Mouse (Mus musculus) kidney, embryonic 16.5 days (tissue): ENCODE results near the gene Ptgr1. TPM values are rescaled to one million over a fixed set of nuclear protein-coding genes. Genes with fewer than 3 reads are reported as not detected.

ENCODE experiments used
- ATAC-seq: fragments of 200-750 bp; cut with Nextera tagmentation; 2 replicates; pipeline ENCODE4 v1.8.0; 2017; ENCODE audit warnings: moderate TSS enrichment; ENCODE audit not compliant: low FRiP score, low TSS enrichment
- H3K27ac ChIP-seq: fragments of 300-500 bp; sonication (generic); 2 replicates; pipeline ENCODE4 v1.5.1; 2014; ENCODE audit warnings: low read length
- H3K27me3 ChIP-seq: fragments of 300-500 bp; sonication (generic); 2 replicates; pipeline ENCODE4 v1.6.1; 2014; ENCODE audit warnings: low read length, control low read depth, mixed read lengths; ENCODE audit not compliant: insufficient read depth
- H3K36me3 ChIP-seq: fragments of 300-500 bp; sonication (generic); 2 replicates; pipeline ENCODE4 v1.6.1; 2014; ENCODE audit warnings: low read length, control low read depth, mixed read lengths; ENCODE audit not compliant: insufficient read depth
- H3K4me1 ChIP-seq: fragments of 300-500 bp; sonication (generic); 2 replicates; pipeline ENCODE4 v1.6.1; 2014; ENCODE audit warnings: low read length, control low read depth, mixed read lengths; ENCODE audit not compliant: insufficient read depth
- H3K4me2 ChIP-seq: fragments of 300-500 bp; sonication (generic); replicated peaks from 2 replicates; pipeline ENCODE4 v1.6.1; 2014; ENCODE audit warnings: low read depth, low read length
- H3K4me3 ChIP-seq: fragments of 300-500 bp; sonication (generic); 2 replicates; pipeline ENCODE4 v1.5.1; 2014; ENCODE audit warnings: mild to moderate bottlenecking, low read length
- H3K9ac ChIP-seq: fragments of 300-500 bp; sonication (generic); replicated peaks from 2 replicates; pipeline ENCODE4 v1.6.1; 2014; ENCODE audit warnings: low read length
- H3K9me3 ChIP-seq: fragments of 300-500 bp; sonication (generic); 2 replicates; pipeline ENCODE4 v1.6.1; 2016; ENCODE audit warnings: low read length, control low read depth
- WGBS: fragments of 180-500 bp; shearing (Covaris S2); extraction: QIAGEN DNeasy Blood & Tissue Kit; methylation state at CpG from one replicate; pipeline ENCODE4 v1.1.7; 2014; 5-methylcytosine and 5-hydroxymethylcytosine counted together
- polyA plus RNA-seq: library from polyadenylated mRNA; unstranded; fragments of >200 nt; fragmentation: Nextera tagmentation; extraction: Ambion mirVana; gene quantifications from 2 replicates; pipeline ENCODE4 v1.2.1, GENCODE M21; 2015

Ptgr1 gene
- polyA plus RNA-seq, 1 experiment from 2014 or later: 29.6 TPM

DNA sequence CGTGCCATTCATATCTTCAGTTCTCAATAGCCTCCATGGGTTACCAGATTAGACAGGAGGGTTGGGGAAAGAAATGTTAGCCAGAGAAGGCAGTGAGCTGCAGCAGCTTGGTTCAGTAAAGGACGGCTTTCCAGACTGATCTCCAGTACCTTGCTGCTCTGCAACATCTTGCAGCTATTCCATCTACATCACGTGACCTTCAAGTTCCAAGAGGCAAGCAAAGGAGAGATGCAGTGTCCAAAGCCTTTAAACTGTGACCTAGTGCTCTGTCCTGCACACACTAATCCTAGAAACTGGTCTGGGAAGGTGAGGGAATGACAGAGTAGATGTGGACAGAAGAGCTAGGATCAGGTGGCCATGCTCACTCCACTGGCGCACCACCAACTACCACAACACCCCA is 23.6 kb downstream of the Ptgr1 start:
- Histone ChIP-seq H3K27ac (no peak overlapping the region), H3K4me1 (no peaks in the 10 kb centered on the region), H3K27me3 (no peaks in the 10 kb centered on the region), H3K36me3 (no peaks in the 10 kb centered on the region), H3K4me3 (no peak overlapping the region), H3K4me2 (no peak overlapping the region), H3K9ac (no peak overlapping the region), H3K9me3 (no peaks in the 10 kb centered on the region)
- WGBS: 91% methylated on average over 4 of the region's 4 CpGs
- no peak for ATAC-seq

DNA sequence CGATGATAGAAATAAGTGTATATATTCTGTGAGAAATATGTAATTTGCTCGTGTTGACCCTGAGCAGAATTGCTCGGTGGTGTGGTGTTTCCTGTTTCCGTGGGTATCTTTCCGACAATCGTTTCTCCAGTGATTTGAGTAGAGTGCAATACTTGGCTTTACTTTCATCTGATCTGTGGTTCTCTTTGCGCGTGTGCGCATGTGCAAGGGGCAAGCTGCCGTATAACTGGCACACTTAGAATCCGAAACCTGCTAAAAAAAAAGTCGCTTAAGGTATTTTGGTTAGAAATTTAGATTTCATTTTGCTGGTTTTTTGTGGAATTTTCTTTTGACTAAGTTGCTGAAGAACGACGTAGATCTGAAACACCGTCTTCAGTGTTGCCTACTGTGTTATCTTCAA is 25.2 kb downstream of the Ptgr1 start:
- Histone ChIP-seq H3K9me3 (no peaks in the 10 kb centered on the region), H3K9ac (no peak overlapping the region), H3K4me2 (no peak overlapping the region), H3K36me3 (no peaks in the 10 kb centered on the region), H3K4me3 (no peak overlapping the region), H3K4me1 (no peaks in the 10 kb centered on the region), H3K27me3 (no peaks in the 10 kb centered on the region), H3K27ac (no peak overlapping the region)
- 93% methylated on average over 15 of the region's 15 CpGs for WGBS
- ATAC-seq: no peak

DNA sequence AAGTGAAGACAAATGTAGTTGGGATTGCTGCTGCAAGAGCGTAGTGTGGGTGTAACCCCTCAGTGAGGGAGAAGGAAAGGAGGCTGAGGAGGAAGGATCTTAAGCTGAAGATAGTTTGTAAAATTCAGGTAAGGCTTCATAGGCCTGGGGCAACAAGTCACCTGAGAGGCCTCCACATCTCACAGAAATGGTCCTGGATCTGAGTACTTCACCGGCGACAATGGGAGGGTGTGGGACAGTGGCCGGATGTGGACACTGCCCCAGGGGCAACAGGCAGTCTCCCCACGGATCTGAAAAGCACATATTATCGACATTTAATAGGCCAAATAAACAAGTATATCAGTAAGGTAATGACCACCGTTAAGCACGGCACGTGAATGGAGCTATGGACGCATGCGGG is 34.3 kb downstream of the Ptgr1 start:
- Histone ChIP-seq H3K27ac (no peak overlapping the region), H3K27me3 (no peaks in the 10 kb centered on the region), H3K9ac (no peak overlapping the region), H3K36me3 (no peaks in the 10 kb centered on the region), H3K4me1 (no peaks in the 10 kb centered on the region), H3K4me3 (no peak overlapping the region), H3K4me2 (no peak overlapping the region), H3K9me3 (no peaks in the 10 kb centered on the region)
- 88% methylated on average over 11 of the region's 11 CpGs for WGBS
- no peak for ATAC-seq

DNA sequence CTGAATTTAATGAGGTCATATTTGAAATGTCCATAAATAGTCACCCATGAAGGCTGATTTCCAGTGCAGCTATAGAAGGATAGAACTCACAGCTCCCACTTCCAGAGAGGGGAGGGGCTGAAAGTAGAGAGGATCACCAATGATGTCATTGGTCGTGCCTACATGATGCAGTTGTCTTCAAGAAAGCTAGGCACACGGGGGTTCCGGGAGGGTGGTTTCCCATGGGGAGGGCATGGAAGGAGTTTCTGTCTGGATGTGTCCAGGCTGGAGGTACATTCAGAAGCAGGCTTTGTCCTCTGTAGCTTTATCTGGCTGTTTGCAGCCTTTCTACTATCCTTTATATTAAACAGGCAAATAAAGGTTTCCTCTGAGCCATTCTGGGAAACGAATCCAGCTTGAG is 38.5 kb downstream of the Ptgr1 start:
- 79% methylated on average over 4 of the region's 4 CpGs for WGBS
- Histone ChIP-seq H3K27ac (no peak overlapping the region), H3K27me3 (no peaks in the 10 kb centered on the region), H3K9ac (no peak overlapping the region), H3K4me3 (no peak overlapping the region), H3K4me2 (no peak overlapping the region), H3K4me1 (peaks cover 8% of the 10 kb centered on the region), H3K36me3 (no peaks in the 10 kb centered on the region), H3K9me3 (no peaks in the 10 kb centered on the region)
- no peak for ATAC-seq

DNA sequence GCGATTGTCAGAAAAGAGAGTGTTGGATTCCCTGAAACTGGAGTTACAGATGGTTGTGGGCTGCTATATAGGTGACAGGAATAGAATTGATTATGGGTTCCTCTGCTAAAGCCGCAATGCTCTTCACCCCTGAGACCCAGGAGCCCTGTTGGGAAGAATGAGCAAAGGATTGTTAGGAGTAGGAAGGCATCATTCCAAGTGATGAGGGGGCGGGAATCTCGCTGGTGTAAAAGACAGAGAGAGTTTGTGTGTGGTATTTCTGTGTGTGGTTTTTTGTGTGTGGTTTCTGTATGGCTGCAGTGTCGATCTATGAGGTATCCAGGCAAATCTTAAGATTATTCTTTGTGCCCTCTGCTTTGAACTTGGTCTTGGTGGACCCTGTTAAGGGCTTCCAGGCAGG is 42.2 kb downstream of the Ptgr1 start:
- no peaks in the 10 kb centered on the region for H3K36me3 ChIP-seq
- no peak overlapping the region for H3K4me3 ChIP-seq
- H3K27me3 ChIP-seq: no peaks in the 10 kb centered on the region
- no peak for ATAC-seq
- H3K9me3 ChIP-seq: no peaks in the 10 kb centered on the region
- H3K9ac ChIP-seq: no peak overlapping the region
- H3K4me1 ChIP-seq: peaks cover 8% of the 10 kb centered on the region
- WGBS: 54% methylated on average over 5 of the region's 5 CpGs
- H3K4me2 ChIP-seq: no peak overlapping the region
- H3K27ac ChIP-seq: no peak overlapping the region

DNA sequence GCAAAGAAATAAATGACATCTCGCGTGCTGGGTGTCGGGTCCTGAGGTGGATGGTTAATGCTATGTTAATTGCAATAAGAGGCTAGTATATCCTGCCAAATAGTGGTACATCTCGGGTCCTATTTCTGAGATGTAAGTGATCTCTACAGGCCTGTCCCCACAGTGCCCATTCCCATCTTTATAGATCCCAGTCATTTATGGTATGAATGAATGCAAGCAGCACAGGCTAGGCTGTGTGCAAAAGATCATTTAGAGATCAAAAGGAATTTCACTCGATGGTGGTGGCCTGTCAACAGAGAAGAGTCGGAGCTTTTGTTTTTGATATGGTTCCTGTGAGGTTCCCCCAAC is 42.7 kb downstream of the Ptgr1 start:
- Histone ChIP-seq H3K4me3 (peak overlapping the region; percentile 74), H3K27me3 (no peaks in the 10 kb centered on the region), H3K27ac (no peak overlapping the region), H3K4me1 (peaks cover 8% of the 10 kb centered on the region), H3K4me2 (peak overlapping the region; percentile 83), H3K9ac (peak overlapping the region; percentile 71; the same call in 1 of the 2 replicates), H3K36me3 (no peaks in the 10 kb centered on the region), H3K9me3 (no peaks in the 10 kb centered on the region)
- ATAC-seq: peak; percentile 57; the same call in 1 of the 2 replicates
- 13% methylated on average over 6 of the region's 6 CpGs for WGBS

DNA sequence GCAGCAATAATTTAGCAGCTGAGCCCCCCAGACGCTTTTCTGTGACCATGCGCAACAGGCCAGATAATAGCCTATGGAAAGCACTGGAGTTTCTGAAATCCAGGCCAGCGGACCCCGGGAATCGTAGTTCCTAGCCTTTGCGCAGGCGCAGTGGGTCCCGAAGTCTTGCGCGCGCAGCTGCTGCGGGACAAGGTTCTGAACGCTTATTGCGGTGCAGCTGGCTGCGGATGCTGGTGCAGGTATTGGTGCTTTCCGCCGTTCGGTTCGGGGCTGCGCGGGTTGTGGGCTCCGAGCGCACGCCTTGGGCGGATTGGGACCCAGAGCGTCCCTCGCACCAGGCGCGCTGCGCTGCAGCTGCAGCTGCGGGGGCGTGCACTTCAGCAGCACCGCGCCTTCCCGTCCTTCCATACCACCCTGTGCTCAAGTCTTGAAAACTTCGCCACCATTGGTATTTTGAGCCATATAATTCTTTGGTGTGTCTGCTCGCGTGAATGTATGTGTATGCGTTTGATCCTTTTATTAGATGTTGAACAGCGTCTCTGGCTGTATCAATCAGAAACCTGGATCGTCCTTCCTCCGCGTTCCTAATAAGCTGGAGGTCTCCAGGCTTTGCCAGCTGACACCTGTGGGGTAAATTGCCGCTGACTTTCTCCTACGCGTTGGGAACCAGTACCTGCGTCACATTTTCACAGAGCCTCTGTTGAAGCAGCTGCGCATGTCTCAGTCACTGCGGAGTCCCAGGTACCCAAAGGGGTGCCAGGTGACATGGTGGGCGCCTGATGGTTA is 43.3 kb downstream of the Ptgr1 start, which contains the start of gene Zkscan16:
Gene Zkscan16 (plus strand): TSS at position 209 of the 786 bp plus-strand sequence.
- Histone ChIP-seq H3K27me3 (no peaks in the 10 kb centered on the region), H3K9ac (peak within 1 kb of the TSS; percentile 71), H3K4me1 (peaks cover 8% of the 10 kb centered on the region), H3K4me3 (peak within 1 kb of the TSS; percentile 74), H3K4me2 (peak within 1 kb of the TSS; percentile 83), H3K36me3 (no peaks in the 10 kb centered on the region), H3K9me3 (no peaks in the 10 kb centered on the region), H3K27ac (no peak within 1 kb of the TSS)
- peak; percentile 86 for ATAC-seq
- under 1% methylated on average over 50 of the region's 50 CpGs for WGBS

DNA sequence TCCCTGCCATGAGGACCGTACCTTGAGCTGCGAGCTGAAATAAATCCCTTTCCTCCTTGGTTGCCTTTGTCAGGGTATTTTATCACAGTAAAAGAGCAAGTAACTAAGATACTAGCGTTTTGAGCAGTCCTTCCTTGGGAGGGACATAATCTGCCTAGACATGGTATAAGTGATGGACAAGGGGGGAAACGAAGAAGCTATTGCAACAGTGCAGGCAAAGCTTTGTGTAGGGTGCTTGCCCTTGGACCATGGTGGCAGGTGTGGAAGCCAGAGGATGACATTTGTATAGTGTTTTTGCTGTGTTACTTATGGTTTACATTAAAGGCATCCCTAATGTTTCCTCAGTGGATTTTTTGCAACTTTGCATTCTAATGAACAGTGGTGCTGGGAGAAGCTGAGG is 44.0 kb downstream of the Ptgr1 start:
- Histone ChIP-seq H3K36me3 (no peaks in the 10 kb centered on the region), H3K4me3 (peak overlapping the region; percentile 74), H3K9ac (peak overlapping the region; percentile 71), H3K27me3 (no peaks in the 10 kb centered on the region), H3K4me2 (peak overlapping the region; percentile 83), H3K27ac (no peak overlapping the region), H3K4me1 (peaks cover 8% of the 10 kb centered on the region), H3K9me3 (no peaks in the 10 kb centered on the region)
- 0 out of 2 replicates have a peak, but pooled peaks have one; percentile 28 for ATAC-seq
- 77% methylated on average over 4 of the region's 4 CpGs for WGBS

DNA sequence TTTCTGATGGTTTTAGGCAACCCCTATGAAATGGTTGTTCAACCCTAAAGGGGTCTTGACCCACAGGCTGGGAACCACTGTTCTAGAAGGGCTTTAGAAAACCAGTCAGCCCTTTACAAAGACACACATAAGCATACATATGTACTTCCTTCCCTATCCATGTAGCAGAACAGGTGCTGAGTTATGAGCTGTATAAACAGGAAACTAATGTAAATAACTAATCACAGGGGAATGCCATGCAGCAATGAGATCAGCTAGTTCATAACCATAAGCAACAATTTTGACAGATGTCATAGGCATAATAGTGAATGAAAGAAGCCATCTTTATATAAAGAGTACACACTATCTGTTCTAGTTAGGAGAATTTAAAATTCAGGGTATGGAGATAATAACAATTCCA is 45.3 kb downstream of the Ptgr1 start:
- H3K4me2 ChIP-seq: no peak overlapping the region
- no peak for ATAC-seq
- no peaks in the 10 kb centered on the region for H3K9me3 ChIP-seq
- H3K27me3 ChIP-seq: no peaks in the 10 kb centered on the region
- no peak overlapping the region for H3K4me3 ChIP-seq
- no peaks in the 10 kb centered on the region for H3K36me3 ChIP-seq
- H3K9ac ChIP-seq: no peak overlapping the region
- H3K4me1 ChIP-seq: peaks cover 8% of the 10 kb centered on the region
- H3K27ac ChIP-seq: no peak overlapping the region

DNA sequence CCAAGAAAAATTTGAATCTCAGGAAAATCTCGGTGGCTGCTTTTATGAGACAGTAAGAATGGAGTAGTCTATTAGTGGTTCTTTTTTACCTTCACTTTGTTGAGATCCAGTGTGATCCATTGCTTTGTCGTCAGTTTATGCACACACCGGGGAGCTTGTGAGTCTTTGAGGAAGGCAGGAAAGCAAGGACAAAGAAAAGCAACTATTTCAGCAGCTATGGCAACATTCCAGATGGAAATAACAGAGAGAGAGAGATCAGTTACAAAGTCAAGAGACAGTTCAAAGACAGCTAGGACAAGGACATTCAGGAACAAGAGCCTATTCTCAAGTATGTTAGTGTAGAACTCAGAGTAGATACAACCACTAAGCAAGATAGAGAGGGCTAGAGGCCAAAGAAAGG is 51.1 kb downstream of the Ptgr1 start:
- H3K9ac ChIP-seq: no peak overlapping the region
- no peak overlapping the region for H3K4me2 ChIP-seq
- WGBS: 63% methylated on average over 3 of the region's 3 CpGs
- H3K36me3 ChIP-seq: no peaks in the 10 kb centered on the region
- H3K9me3 ChIP-seq: 0 out of 2 replicates have a peak, but pooled peaks cover 6% of the 10 kb centered on the region
- no peak overlapping the region for H3K27ac ChIP-seq
- no peak overlapping the region for H3K4me3 ChIP-seq
- H3K4me1 ChIP-seq: peaks cover 5% of the 10 kb centered on the region; the same call in 1 of the 2 replicates
- H3K27me3 ChIP-seq: no peaks in the 10 kb centered on the region
- ATAC-seq: no peak
